Mouse (Mus musculus): ENCODE measurements around the gene Agps. TPM values are rescaled to one million over a fixed set of nuclear protein-coding genes. Genes with fewer than 3 reads are reported as not detected.
"Not testable (repeated sequence)": the region's sequence is repeated elsewhere in the genome, so short reads cannot be mapped to it uniquely, and the experiment has no call there.

Agps gene
- polyA plus RNA-seq, 1 experiment from 2014 or later: 47.8 TPM

DNA sequence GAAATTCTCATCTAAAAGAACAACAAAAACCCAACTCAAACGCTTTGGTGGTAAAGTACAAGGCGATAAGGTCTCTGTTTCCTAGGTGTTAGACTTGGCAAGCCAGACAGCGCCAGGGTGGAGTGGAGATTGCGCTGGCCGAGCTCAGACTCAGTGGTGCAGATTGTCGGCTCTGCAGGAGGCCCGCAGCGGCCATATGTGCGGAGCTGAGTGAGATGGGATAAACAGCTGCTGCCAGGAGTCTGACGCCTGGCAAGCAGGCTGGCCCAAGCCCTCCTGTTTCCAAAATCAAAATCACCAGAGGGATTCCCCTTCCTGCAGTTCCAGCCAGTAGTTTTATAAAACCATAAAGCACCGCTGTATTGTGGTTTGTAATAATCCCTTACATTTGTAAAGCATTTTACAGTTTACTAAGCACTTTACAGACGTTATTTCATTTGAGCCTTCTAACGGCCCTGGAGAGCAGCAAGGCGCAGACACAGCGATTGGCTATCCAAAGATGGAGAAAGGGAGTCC, 127.9 kb downstream of the Agps start:
- Histone ChIP-seq H3K36me3 (no peaks in the 10 kb centered on the region), H3K4me1 (replicated peaks) (peaks cover 80% of the 10 kb centered on the region), H3K4me2 (peak overlapping the region; percentile 49), H3K9ac (replicated peaks) (peak overlapping the region; percentile 44; the same call in 1 of the 2 replicates), H3K9me3 (no peaks in the 10 kb centered on the region), H3K4me3 (replicated peaks) (0 out of 2 replicates have a peak overlapping the region, but pooled peaks have one; percentile 6), H3K27me3 (no peaks in the 10 kb centered on the region), H3K27ac (peak overlapping the region; percentile 94)
- ATAC-seq (ENCODE audit: insufficient number of reproducible peaks, insufficient read depth, low FRiP score, low TSS enrichment, low read depth): peak; percentile 88
- WGBS: 3% methylated on average over 15 of the region's 15 CpGs

DNA sequence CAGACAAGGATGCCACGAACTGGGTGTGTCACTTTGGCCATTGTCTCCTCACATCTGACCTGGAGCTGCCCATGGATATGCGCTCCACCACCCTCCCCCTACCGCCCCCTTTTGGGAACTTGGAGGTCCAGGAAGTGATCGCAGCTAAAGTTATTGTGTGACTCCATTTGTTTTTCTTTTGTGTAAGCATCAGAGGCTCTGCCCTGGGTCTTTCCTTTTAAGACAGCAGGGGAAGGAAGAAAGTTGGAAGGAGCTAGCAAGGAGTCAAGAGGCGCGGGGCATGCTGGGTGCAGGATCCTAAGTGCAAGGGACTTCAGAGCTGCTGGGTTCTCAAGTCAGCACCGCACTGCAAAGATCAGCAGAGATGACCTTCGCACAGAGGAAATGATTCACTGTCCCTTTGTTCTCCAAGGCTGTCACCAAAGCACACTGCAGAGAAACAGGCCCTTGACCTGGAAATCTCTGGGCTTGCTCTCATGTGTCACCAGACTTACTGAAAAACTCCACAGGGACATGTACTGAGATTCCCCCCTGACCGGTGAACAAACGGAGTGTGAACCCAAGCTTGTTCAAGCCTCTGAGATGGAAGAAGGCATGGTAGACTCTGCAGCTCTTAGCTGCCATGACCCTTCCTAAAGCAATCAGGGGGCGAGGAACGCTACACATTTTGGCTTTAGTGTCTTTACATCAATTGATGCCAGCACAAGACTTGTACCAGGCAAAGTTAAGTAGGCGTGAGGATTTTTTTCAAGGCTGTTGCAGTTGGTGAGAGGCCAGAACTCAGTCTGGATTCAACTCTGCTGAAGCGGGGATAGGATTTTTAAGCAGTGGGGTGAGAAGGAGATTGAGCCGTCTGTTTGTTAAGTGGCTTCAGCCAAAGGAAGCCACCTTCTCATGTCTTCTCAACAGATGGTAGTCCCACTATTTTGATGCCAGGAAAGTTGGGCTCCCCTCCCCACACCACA, 128.7 kb downstream of the Agps start:
- H3K4me1 ChIP-seq (replicated peaks): peaks cover 84% of the 10 kb centered on the region
- WGBS: 43% methylated on average over 15 of the region's 15 CpGs

DNA sequence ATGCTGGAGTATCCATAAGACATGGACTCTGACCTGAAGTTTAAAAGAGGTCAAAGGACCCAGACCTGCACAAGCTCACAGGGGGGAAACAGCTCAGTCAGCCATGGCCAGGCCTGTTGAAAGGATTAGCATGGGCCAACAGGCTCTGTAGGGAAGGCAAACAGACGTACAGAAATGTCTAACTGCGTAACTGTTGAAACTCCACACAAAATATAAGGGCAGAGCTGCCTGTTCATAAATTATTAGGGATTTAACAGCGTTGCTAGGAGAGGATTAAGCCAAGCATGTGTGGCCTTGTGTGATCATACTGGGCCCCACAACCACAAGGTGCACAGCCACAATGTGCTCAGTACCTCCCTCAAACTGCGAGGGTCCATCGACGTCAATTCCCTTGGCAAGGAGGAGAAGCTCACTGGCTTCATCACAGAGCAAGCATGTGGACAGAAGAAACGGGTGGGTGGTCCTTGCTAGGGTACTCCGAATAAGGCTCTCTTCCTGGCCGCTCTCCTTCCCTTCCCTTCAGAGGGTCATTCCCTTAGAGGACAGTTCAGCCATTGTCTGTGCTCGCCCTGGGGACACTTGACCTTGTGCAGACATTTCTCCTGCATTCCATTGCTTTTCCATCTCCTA, 131.3 kb downstream of the Agps start:
- Histone ChIP-seq H3K4me3 (replicated peaks) (no peak overlapping the region), H3K27ac (peak overlapping the region; percentile 71), H3K9me3 (no peaks in the 10 kb centered on the region), H3K27me3 (no peaks in the 10 kb centered on the region), H3K4me1 (replicated peaks) (peaks cover 84% of the 10 kb centered on the region), H3K4me2 (peak overlapping the region; percentile 17), H3K36me3 (no peaks in the 10 kb centered on the region), H3K9ac (replicated peaks) (no peak overlapping the region)
- WGBS: 52% methylated on average over 10 of the region's 10 CpGs
- 0 out of 2 replicates have a peak, but pooled peaks have one; percentile 6 for ATAC-seq (ENCODE audit: insufficient number of reproducible peaks, insufficient read depth, low FRiP score, low TSS enrichment, low read depth)

More for the DNA sequence above, 128.7 kb downstream of the Agps start:
- no peaks in the 10 kb centered on the region for H3K9me3 ChIP-seq
- no peak overlapping the region for H3K4me3 ChIP-seq (replicated peaks)
- no peaks in the 10 kb centered on the region for H3K27me3 ChIP-seq
- no peak overlapping the region; the same call in 1 of the 2 replicates for H3K9ac ChIP-seq (replicated peaks)
- H3K4me2 ChIP-seq: peak overlapping the region; percentile 49
- no peak for ATAC-seq (ENCODE audit: insufficient number of reproducible peaks, insufficient read depth, low FRiP score, low TSS enrichment, low read depth)
- H3K36me3 ChIP-seq: no peaks in the 10 kb centered on the region
- H3K27ac ChIP-seq: peak overlapping the region; percentile 94

DNA sequence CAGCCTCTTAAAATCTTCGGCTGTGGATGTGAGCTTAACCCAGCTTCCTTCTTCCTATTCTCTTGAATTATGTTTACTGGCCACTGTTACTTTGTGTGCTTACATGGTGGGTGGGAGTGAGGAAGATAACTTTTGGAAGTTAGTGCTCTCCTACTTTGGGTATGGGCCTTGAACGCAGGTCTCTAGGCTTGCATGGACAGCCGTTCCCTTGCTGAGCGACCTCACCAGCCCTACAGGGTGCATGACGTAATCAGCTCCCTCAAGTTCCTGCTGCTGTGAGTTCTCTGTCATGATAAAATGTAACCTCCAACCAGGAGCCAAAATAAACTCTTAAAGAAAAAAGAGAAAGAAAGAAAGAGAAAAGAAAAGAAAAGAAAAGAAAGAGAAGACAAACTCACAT, 132.1 kb downstream of the Agps start:
- Histone ChIP-seq H3K4me3 (replicated peaks) (no peak overlapping the region), H3K4me2 (peak overlapping the region; percentile 43), H3K27ac (peak overlapping the region; percentile 71), H3K27me3 (no peaks in the 10 kb centered on the region), H3K9me3 (no peaks in the 10 kb centered on the region), H3K4me1 (replicated peaks) (peaks cover 76% of the 10 kb centered on the region), H3K9ac (replicated peaks) (no peak overlapping the region), H3K36me3 (no peaks in the 10 kb centered on the region)
- 56% methylated on average over 5 of the region's 5 CpGs for WGBS
- ATAC-seq (ENCODE audit: insufficient number of reproducible peaks, insufficient read depth, low FRiP score, low TSS enrichment, low read depth): no peak

DNA sequence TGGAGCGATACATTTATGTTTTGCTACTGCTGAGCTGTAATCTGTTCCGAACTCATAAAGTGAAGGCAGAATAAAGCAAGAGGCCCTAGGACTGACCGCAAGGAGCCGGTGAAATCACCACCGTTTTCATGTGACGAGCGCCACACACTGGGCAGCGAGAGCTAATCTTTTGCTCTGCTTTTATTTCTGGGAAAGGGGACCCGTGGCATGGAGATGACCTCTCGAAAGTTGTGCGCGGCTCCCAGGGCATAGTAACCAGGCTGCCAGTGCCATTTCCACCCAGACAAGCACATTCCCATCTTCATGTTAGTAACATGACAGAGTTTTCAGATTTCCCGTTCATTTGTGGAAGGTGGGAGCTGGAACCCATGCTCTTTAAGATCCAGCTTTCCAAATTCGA, 132.5 kb downstream of the Agps start:
- Histone ChIP-seq H3K9ac (replicated peaks) (no peak overlapping the region), H3K27ac (peak overlapping the region; percentile 71), H3K36me3 (no peaks in the 10 kb centered on the region), H3K9me3 (no peaks in the 10 kb centered on the region), H3K4me3 (replicated peaks) (no peak overlapping the region), H3K4me2 (peak overlapping the region; percentile 43), H3K4me1 (replicated peaks) (peaks cover 72% of the 10 kb centered on the region), H3K27me3 (no peaks in the 10 kb centered on the region)
- ATAC-seq (ENCODE audit: insufficient number of reproducible peaks, insufficient read depth, low FRiP score, low TSS enrichment, low read depth): no peak
- whole genome bisulfite sequencing: 9% methylated on average over 14 of the region's 14 CpGs

DNA sequence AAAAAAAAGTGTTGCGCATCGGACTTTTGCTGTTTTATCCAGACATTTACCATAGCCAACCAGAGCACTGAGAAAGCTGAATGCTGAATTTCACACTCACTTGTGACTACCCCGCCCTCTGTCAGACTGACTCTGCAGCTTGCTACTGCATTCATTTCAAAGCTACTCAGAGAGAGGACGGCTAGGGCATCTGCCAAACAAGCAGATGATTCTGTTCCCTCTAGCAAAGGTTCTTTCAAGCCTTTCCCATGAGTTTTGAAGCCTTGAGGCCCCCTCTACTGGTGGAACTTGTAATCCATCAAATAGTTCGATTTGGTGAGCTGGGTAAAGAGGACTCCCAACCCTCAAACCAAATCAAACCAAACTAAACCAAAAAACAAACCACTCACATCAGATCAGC, 133.0 kb downstream of the Agps start:
- Histone ChIP-seq H3K36me3 (no peaks in the 10 kb centered on the region), H3K27ac (peak overlapping the region; percentile 71), H3K9ac (replicated peaks) (no peak overlapping the region), H3K27me3 (no peaks in the 10 kb centered on the region), H3K4me3 (replicated peaks) (no peak overlapping the region), H3K4me1 (replicated peaks) (peaks cover 67% of the 10 kb centered on the region), H3K4me2 (peak overlapping the region; percentile 43), H3K9me3 (no peaks in the 10 kb centered on the region)
- WGBS: 18% methylated on average over 5 of the region's 5 CpGs
- ATAC-seq (ENCODE audit: insufficient number of reproducible peaks, insufficient read depth, low FRiP score, low TSS enrichment, low read depth): no peak

DNA sequence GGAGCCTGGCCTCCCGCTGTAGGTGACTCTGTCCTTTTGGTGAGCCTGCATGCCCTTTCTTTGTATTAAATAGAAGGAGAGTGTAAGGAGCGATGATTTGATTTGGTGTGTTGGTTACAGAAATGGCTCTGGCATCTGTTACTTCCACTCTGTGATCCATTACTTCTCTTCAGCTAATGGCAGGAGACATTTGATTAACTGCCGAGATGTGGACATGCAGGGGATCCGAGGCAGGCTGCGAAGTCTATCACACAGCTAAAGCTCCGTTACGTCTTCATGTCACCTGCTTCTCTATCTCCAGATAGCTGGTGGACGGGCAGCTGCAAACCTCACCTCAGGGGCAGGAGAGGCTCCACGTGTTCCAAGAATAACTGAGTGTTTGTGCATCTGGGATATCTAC, 142.2 kb downstream of the Agps start:
- Histone ChIP-seq H3K27me3 (no peaks in the 10 kb centered on the region), H3K9ac (replicated peaks) (no peak overlapping the region), H3K4me1 (replicated peaks) (peaks cover 6% of the 10 kb centered on the region), H3K36me3 (no peaks in the 10 kb centered on the region), H3K27ac (no peak overlapping the region), H3K4me2 (no peak overlapping the region), H3K9me3 (no peaks in the 10 kb centered on the region), H3K4me3 (replicated peaks) (no peak overlapping the region)
- ATAC-seq (ENCODE audit: insufficient number of reproducible peaks, insufficient read depth, low FRiP score, low TSS enrichment, low read depth): no peak
- WGBS: 53% methylated on average over 9 of the region's 9 CpGs

DNA sequence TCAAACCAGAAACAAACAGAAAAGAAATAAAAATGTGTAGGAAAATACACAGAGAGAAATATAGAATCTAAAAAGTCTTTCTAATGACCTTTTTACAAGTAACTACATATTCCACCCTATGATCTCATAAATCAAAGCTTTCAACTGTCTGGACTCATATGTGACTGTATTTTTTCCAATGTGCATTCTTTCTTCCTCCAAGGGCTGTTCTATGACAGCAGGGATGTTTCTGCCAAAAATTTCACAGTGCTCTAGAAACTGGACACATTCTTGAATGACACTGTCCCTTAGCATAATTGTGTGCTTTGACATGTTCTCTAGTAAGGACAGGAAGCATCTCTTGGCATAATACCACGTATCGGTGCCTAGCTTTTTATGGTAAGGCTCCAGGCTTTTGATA, 144.1 kb downstream of the Agps start:
- H3K4me2 ChIP-seq; H3K9ac ChIP-seq (replicated peaks); H3K36me3 ChIP-seq; H3K27ac ChIP-seq; H3K9me3 ChIP-seq; H3K4me3 ChIP-seq (replicated peaks); H3K27me3 ChIP-seq; H3K4me1 ChIP-seq (replicated peaks); ATAC-seq (ENCODE audit: insufficient number of reproducible peaks, insufficient read depth, low FRiP score, low TSS enrichment, low read depth): not testable (repeated sequence)
- WGBS: 81% methylated on average over 2 of the region's 2 CpGs

DNA sequence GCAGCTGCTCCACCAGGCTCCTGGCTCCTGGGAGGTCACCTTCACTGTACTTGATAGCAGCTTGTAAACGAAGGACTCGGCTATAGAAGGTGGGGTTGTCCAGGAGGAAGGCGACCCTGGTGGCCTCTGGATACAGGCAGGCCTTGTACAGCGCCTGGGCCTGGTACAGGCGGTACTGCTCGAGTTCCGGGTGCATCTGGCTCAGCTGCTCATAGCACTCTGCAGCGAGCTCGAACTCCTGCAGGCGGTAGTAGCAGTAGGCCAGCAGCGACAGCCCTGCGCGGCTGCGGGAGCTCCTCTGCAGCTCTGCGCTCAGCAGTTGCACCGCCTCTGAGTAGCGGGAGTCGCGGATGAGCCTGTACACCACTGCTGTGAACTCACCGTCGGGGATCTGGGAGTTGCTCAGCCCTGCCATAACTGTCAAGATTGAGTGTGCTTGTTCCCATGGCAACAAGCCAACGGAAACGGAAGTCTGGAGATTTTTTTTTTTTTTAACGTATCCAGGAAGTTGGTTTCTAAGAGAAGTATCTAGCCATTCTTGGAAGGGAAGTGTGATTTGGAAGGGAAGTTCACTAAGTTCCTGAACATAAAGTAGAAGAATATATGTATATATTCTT, 145.9 kb downstream of the Agps start, which contains the start of gene Ttc30a2:
TSS of gene Ttc30a2 (minus strand) at position 419 of the 617 bp plus-strand sequence.
- not testable (repeated sequence) for H3K9me3 ChIP-seq; H3K36me3 ChIP-seq; H3K4me3 ChIP-seq (replicated peaks); H3K27ac ChIP-seq; H3K9ac ChIP-seq (replicated peaks); H3K27me3 ChIP-seq; H3K4me1 ChIP-seq (replicated peaks)
- 0 out of 2 replicates have a peak, but pooled peaks have one; percentile 9 for ATAC-seq (ENCODE audit: insufficient number of reproducible peaks, insufficient read depth, low FRiP score, low TSS enrichment, low read depth)
- 0 out of 2 replicates have a peak within 1 kb of the TSS, but pooled peaks have one; percentile 21 for H3K4me2 ChIP-seq
- 28% methylated on average over 21 of the region's 24 CpGs for WGBS

All from limb, embryonic 12.5 days (tissue).